8 mouse cellular contexts compared by ENCODE assay signal in the genomic region with DNA sequence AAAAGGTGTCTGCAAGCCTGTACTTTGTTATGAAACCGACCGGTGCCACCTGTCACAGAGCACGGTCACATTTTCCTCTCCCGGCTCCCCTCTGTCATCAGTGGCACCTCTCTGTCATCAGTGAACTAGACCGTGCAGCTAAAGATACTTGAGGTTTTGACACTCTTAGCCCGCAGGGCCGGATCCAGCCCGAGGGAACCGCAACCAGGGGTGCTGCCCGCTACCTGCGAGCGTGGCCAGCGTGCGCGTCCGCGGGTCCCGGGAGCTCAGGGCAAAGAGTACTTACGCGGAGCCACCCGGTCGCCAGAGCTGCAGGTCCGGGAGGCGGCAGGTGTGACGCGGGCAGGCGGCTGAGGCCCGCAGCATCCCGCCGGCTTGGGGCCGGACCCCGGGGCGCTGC. TPM values are rescaled to one million over a fixed set of nuclear protein-coding genes. Genes with fewer than 3 reads are reported as not detected.
DNase-seq lines count a peak whose midpoint lies in the region; ATAC-seq and TF ChIP-seq lines count a peak whose summit lies in the region.

No protein-coding gene starts in this region.

- H3K4me3 ChIP-seq in kidney, adult 2 months (ENCODE audit: insufficient read depth, low read depth, low read length) = peak overlapping the region; percentile 75
- peak overlapping the region; percentile 78 for H3K4me3 ChIP-seq in liver, embryonic 16.5 days (ENCODE audit: low read depth, low read length)
- peak overlapping the region; percentile 76 for H3K4me3 ChIP-seq in small intestine, adult 2 months (ENCODE audit: low read depth, low read length)

- no peaks in the 10 kb centered on the region for H3K27me3 ChIP-seq in kidney, adult 2 months (replicated peaks; ENCODE audit: control insufficient read depth, insufficient read depth, low read length)
- peaks cover 42% of the 10 kb centered on the region for H3K27me3 ChIP-seq in liver, embryonic 16.5 days (ENCODE audit: control insufficient read depth, insufficient read depth, low read depth, low read length)
- H3K27me3 ChIP-seq in small intestine, adult 2 months (ENCODE audit: control insufficient read depth, insufficient read depth, low read length) = peaks cover 17% of the 10 kb centered on the region

- no peak for TF ChIP-seq CTCF in kidney, adult 2 months (conservative IDR thresholded peaks at IDR 0.05; ENCODE audit: insufficient read depth, insufficient read length, low read depth, low read length)
- no peak for TF ChIP-seq CTCF in small intestine, adult 2 months (IDR thresholded peaks at IDR 0.05; ENCODE audit: extremely low read depth, insufficient read length, insufficient replicate concordance, low read depth, low read length)

- DNase-seq in right cerebral cortex, adult 18-20 months = peak; percentile 45
- DNase-seq in right cerebral cortex, postnatal 14 days = no peak
- DNase-seq in cerebellum, adult 11-12 months = peak; percentile 78
- peak; percentile 12 to 16 for DNase-seq in frontal cortex, postnatal 14 days (ENCODE audit: low spot score in 2 of 2)
- DNase-seq in kidney, adult 2 months = peak; percentile 24
- no peak for DNase-seq in ovary, postnatal 10 days (ENCODE audit: low spot score)

- TF ChIP-seq POLR2A in kidney, adult 2 months (IDR thresholded peaks at IDR 0.05; ENCODE audit: low read depth, low read length) = no peak
- TF ChIP-seq POLR2A in small intestine, adult 2 months (IDR thresholded peaks at IDR 0.05; ENCODE audit: low read depth, low read length) = no peak

- peak overlapping the region; percentile 25; the same call in 1 of the 2 replicates for H3K9ac ChIP-seq in liver, embryonic 16.5 days (ENCODE audit: low read depth, low read length)

- 1% methylated on average over 33 of the region's 33 CpGs for whole genome bisulfite sequencing in kidney, adult 2 months
- WGBS in liver, embryonic 16.5 days (ENCODE audit: insufficient replicate concordance) = 2% methylated on average over 30 of the region's 33 CpGs
- WGBS in small intestine, adult 2 months = under 1% methylated on average over 33 of the region's 33 CpGs

- no peak overlapping the region for H3K27ac ChIP-seq in kidney, adult 2 months (ENCODE audit: insufficient read depth, low read depth, low read length)
- H3K27ac ChIP-seq in liver, embryonic 16.5 days (ENCODE audit: low read length) = no peak overlapping the region
- H3K27ac ChIP-seq in small intestine, adult 2 months (ENCODE audit: insufficient read depth, low read depth, low read length) = no peak overlapping the region

- H3K4me2 ChIP-seq in liver, embryonic 16.5 days (ENCODE audit: low read depth, low read length) = peak overlapping the region; percentile 98

- ATAC-seq in liver, embryonic 16.5 days (ENCODE audit: low read depth) = no peak

- H3K36me3 ChIP-seq in kidney, adult 2 months (ENCODE audit: control insufficient read depth, insufficient read depth, low read length) = no peaks in the 10 kb centered on the region
- no peaks in the 10 kb centered on the region for H3K36me3 ChIP-seq in liver, embryonic 16.5 days (ENCODE audit: control insufficient read depth, insufficient read depth)
- H3K36me3 ChIP-seq in small intestine, adult 2 months (ENCODE audit: control insufficient read depth, insufficient read depth, low read length) = no peaks in the 10 kb centered on the region

- peaks cover 6% of the 10 kb centered on the region; the same call in 1 of the 2 replicates for H3K4me1 ChIP-seq in kidney, adult 2 months (ENCODE audit: control insufficient read depth, insufficient read depth, low read length)
- H3K4me1 ChIP-seq in liver, embryonic 16.5 days (ENCODE audit: control insufficient read depth, low read depth, low read length) = peaks cover 19% of the 10 kb centered on the region
- H3K4me1 ChIP-seq in small intestine, adult 2 months (ENCODE audit: control insufficient read depth, insufficient read depth, insufficient read length, low read length) = peaks cover 6% of the 10 kb centered on the region

- H3K9me3 ChIP-seq in liver, embryonic 16.5 days (replicated peaks; ENCODE audit: control insufficient read depth, low read length) = no peaks in the 10 kb centered on the region

RNA-seq across cellular contexts. Expression of gene Ccdc92, which starts 0.8 kb away (rescaled TPM):
- polyA plus RNA-seq in kidney, adult 2 months (2012; rRNA removed) = 6.9 and 8.9 TPM in 2 replicates
- 0.13 and 0.26 TPM in 2 replicates for polyA plus RNA-seq in liver, embryonic 16.5 days (2015; fragmentation: Nextera tagmentation; extraction: Ambion mirVana)
- 5.9 and 10.5 TPM in 2 replicates for polyA plus RNA-seq in small intestine, adult 2 months (2012; rRNA removed)

RNA-seq across cellular contexts. Expression of gene Zfp664, which starts 1.0 kb away (rescaled TPM):
- polyA plus RNA-seq in kidney, adult 2 months (2012; rRNA removed) = 19.1 and 20.4 TPM in 2 replicates
- polyA plus RNA-seq in liver, embryonic 16.5 days (2015; fragmentation: Nextera tagmentation; extraction: Ambion mirVana) = 9.5 and 10.9 TPM in 2 replicates
- polyA plus RNA-seq in small intestine, adult 2 months (2012; rRNA removed) = 7.1 and 11.3 TPM in 2 replicates

Comparison
In these comparisons a context has a peak if more than half of its experiments do, and no peak if none do; other contexts are left out.
1. DNase-seq: peak in right cerebral cortex, adult 18-20 months (single experiment), cerebellum, adult 11-12 months (single experiment), frontal cortex, postnatal 14 days (2 of 2) and kidney, adult 2 months (single experiment); none in right cerebral cortex, postnatal 14 days (single experiment) and ovary, postnatal 10 days (single experiment).
2. Peak in every context shown above with its lines, with median percentiles within 50 percentile points of each other: H3K4me3 ChIP-seq.